Mouse (Mus musculus): ENCODE results near the gene Tmcc1. TPM values are rescaled to one million over a fixed set of nuclear protein-coding genes. Genes with fewer than 3 reads are reported as not detected.

Gene Tmcc1
- polyA plus RNA-seq, 2 experiments from 2014 or later: 30.4 to 30.8 TPM

GRCm38 (mm10) chr6:115991881-115992620, 201.2 kb downstream of the Tmcc1 start:
- ATAC-seq: no peak

- no peak for ATAC-seq
Measured at GRCm38 (mm10) chr6:115991108-115991880, 202.0 kb downstream of the Tmcc1 start.

GRCm38 (mm10) chr6:115990479-115990878, 202.8 kb downstream of the Tmcc1 start:
- ATAC-seq: no peak

- ATAC-seq: no peak
Measured at GRCm38 (mm10) chr6:115990056-115990455, 203.2 kb downstream of the Tmcc1 start.

- peak; percentile 42 for ATAC-seq
Measured at GRCm38 (mm10) chr6:115989607-115990006, 203.7 kb downstream of the Tmcc1 start.

GRCm38 (mm10) chr6:115989032-115989431, 204.3 kb downstream of the Tmcc1 start:
- no peak for ATAC-seq

- no peak for ATAC-seq
Measured at GRCm38 (mm10) chr6:115987096-115987747, 206.1 kb downstream of the Tmcc1 start.

- no peak for ATAC-seq
Measured at GRCm38 (mm10) chr6:115986472-115987095, 206.7 kb downstream of the Tmcc1 start.

- ATAC-seq: no peak
Measured at GRCm38 (mm10) chr6:115985622-115986021, 207.7 kb downstream of the Tmcc1 start.

- no peak for ATAC-seq
Measured at GRCm38 (mm10) chr6:115984580-115984979, 208.7 kb downstream of the Tmcc1 start.

GRCm38 (mm10) chr6:115983306-115984038, 209.8 kb downstream of the Tmcc1 start:
- no peak for ATAC-seq

GRCm38 (mm10) chr6:115982889-115983288, 210.4 kb downstream of the Tmcc1 start:
- no peak for ATAC-seq

GRCm38 (mm10) chr6:115978596-115978995, 214.7 kb downstream of the Tmcc1 start:
- ATAC-seq: no peak

GRCm38 (mm10) chr6:115977810-115978209, 215.5 kb downstream of the Tmcc1 start:
- no peak for ATAC-seq

GRCm38 (mm10) chr6:115975606-115976005, 217.7 kb downstream of the Tmcc1 start:
- ATAC-seq: no peak

GRCm38 (mm10) chr6:115973881-115974662, 219.2 kb downstream of the Tmcc1 start:
- no peak for ATAC-seq

- ATAC-seq: no peak
Measured at GRCm38 (mm10) chr6:115973139-115973875, 220.0 kb downstream of the Tmcc1 start.

- ATAC-seq: no peak
Measured at GRCm38 (mm10) chr6:115972083-115972764, 221.1 kb downstream of the Tmcc1 start.

- no peak for ATAC-seq
Measured at GRCm38 (mm10) chr6:115971273-115972060, 221.8 kb downstream of the Tmcc1 start.

All from CD4-positive, CD25-positive, alpha-beta regulatory T cell, adult 4 months (primary cell).